Mouse (Mus musculus): Measurements from ENCODE around the gene Srgap1. TPM values are rescaled to one million over a fixed set of nuclear protein-coding genes. Genes with fewer than 3 reads are reported as not detected.

Srgap1 gene
- total RNA-seq (2023): not detected

GRCm38 (mm10) chr10:122046904-122047726 lies at the start of gene Srgap1:
TSS of gene Srgap1 (minus strand) at chr10:122047315.

GRCm38 (mm10) chr10:121739548-121740505 lies 307.3 kb downstream of the Srgap1 start, which contains the start of gene BC048403:
TSS of gene BC048403 (plus strand) at chr10:121739937.

Other genes with a start within 250 kb of the Srgap1 start
- gene Rxylt1, start 50.1 kb upstream of the Srgap1 start, total RNA-seq (2023): 24.6 TPM